Mouse (Mus musculus): ENCODE measurements around the gene Cluap1.
"Not testable (repeated sequence)": the region's sequence is repeated elsewhere in the genome, so short reads cannot be mapped to it uniquely, and the experiment has no call there.

GRCm38 (mm10) chr16:3974456-3974855 lies 65.9 kb downstream of the Cluap1 start:
- TF ChIP-seq CTCF (IDR thresholded peaks at IDR 0.05; ENCODE audit: low read depth); EP300 (optimal IDR thresholded peaks at IDR 0.05): not testable (repeated sequence)

All from stomach, postnatal 0 days (tissue).